Mouse (Mus musculus): Measurements from ENCODE around the gene Gm17428. TPM values are rescaled to one million over a fixed set of nuclear protein-coding genes. Genes with fewer than 3 reads are reported as not detected.

Gene Gm17428
- polyA plus RNA-seq, 2 experiments, result not detected

GRCm38 (mm10) chr14:54963727-54964126 lies 13.0 kb upstream of the Gm17428 start:
- Histone ChIP-seq H3K4me1 (ENCODE audit: control insufficient read depth, insufficient read depth, low read length) (no peaks in the 10 kb centered on the region), H3K9me3 (ENCODE audit: control insufficient read depth, low read length) (no peaks in the 10 kb centered on the region), H3K4me2 (replicated peaks; ENCODE audit: low read depth, low read length, severe bottlenecking) (no peak overlapping the region), H3K9ac (ENCODE audit: low read depth, low read length, severe bottlenecking) (no peak overlapping the region), H3K27ac (replicated peaks; ENCODE audit: low read depth, low read length) (no peak overlapping the region), H3K27me3 (ENCODE audit: control insufficient read depth, insufficient read depth, low read length) (no peaks in the 10 kb centered on the region), H3K4me3 (replicated peaks; ENCODE audit: low read length) (no peak overlapping the region), H3K36me3 (ENCODE audit: control insufficient read depth, insufficient read depth, low read length) (no peaks in the 10 kb centered on the region)
- DNase-seq (ENCODE audit: low spot score), result no peak
- ATAC-seq (ENCODE audit: low FRiP score, low read depth), result no peak
- TF ChIP-seq POLR2A (IDR thresholded peaks at IDR 0.05; ENCODE audit: borderline replicate concordance, extremely low read depth, insufficient read depth, insufficient read length), result no peak
- WGBS, result 89% methylated on average over 11 of the region's 11 CpGs

DNA sequence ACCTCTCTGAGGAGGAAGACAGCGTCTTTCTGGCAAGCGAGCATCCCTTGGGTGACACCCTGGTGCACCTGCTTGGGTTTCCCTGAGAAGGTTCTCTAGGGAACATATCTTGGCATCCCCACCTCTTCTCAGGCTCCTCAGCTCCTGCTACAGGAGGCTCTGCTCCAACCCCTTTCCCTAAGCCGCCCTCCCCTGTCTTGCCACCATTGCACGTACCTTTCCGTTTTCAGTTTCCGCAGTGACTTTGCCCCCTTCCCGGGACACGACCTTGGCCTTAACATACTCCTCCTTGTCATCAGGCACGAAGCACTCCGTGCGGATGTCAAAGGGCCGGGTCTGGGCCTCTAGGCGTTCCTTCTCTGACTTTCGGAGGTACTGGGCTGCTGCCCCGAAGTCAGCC lies 11.7 kb upstream of the Gm17428 start:
- H3K27me3 ChIP-seq (ENCODE audit: control insufficient read depth, insufficient read depth, low read length), result no peaks in the 10 kb centered on the region
- 75% methylated on average over 15 of the region's 15 CpGs for WGBS
- no peak overlapping the region for H3K4me3 ChIP-seq (replicated peaks; ENCODE audit: low read length)
- no peak overlapping the region for H3K27ac ChIP-seq (replicated peaks; ENCODE audit: low read depth, low read length)
- no peaks in the 10 kb centered on the region for H3K36me3 ChIP-seq (ENCODE audit: control insufficient read depth, insufficient read depth, low read length)
- DNase-seq (ENCODE audit: low spot score) (no peak), ATAC-seq (ENCODE audit: low FRiP score, low read depth) (no peak)
- no peak overlapping the region for H3K9ac ChIP-seq (ENCODE audit: low read depth, low read length, severe bottlenecking)
- H3K4me2 ChIP-seq (replicated peaks; ENCODE audit: low read depth, low read length, severe bottlenecking), result no peak overlapping the region
- TF ChIP-seq POLR2A (IDR thresholded peaks at IDR 0.05; ENCODE audit: borderline replicate concordance, extremely low read depth, insufficient read depth, insufficient read length), result no peak
- no peaks in the 10 kb centered on the region for H3K9me3 ChIP-seq (ENCODE audit: control insufficient read depth, low read length)
- no peaks in the 10 kb centered on the region for H3K4me1 ChIP-seq (ENCODE audit: control insufficient read depth, insufficient read depth, low read length)

DNA sequence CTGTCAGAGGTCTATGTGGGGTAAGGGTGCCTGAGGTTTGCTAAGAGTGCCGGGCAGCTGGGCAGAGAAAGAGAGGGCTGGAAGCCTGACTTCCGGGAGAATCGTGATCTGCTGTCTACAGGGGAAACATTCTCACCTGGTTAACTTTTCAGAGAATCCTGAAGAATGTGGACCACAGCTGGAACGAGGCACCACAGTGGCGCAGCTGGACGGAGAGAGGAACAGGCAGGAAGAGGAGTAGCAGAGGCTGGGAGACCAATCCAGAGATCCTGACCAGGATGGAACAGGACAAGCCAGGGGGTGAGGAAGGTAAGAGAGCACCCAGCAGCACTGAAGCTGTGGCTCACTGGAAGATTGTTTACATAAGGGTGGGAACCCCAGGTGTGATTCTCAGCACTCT lies 11.1 kb upstream of the Gm17428 start:
- Histone ChIP-seq H3K4me1 (ENCODE audit: control insufficient read depth, insufficient read depth, low read length) (no peaks in the 10 kb centered on the region), H3K27ac (replicated peaks; ENCODE audit: low read depth, low read length) (no peak overlapping the region), H3K27me3 (ENCODE audit: control insufficient read depth, insufficient read depth, low read length) (no peaks in the 10 kb centered on the region), H3K36me3 (ENCODE audit: control insufficient read depth, insufficient read depth, low read length) (no peaks in the 10 kb centered on the region), H3K9ac (ENCODE audit: low read depth, low read length, severe bottlenecking) (no peak overlapping the region), H3K4me2 (replicated peaks; ENCODE audit: low read depth, low read length, severe bottlenecking) (no peak overlapping the region), H3K4me3 (replicated peaks; ENCODE audit: low read length) (no peak overlapping the region), H3K9me3 (ENCODE audit: control insufficient read depth, low read length) (no peaks in the 10 kb centered on the region)
- no peak for TF ChIP-seq POLR2A (IDR thresholded peaks at IDR 0.05; ENCODE audit: borderline replicate concordance, extremely low read depth, insufficient read depth, insufficient read length)
- no peak for ATAC-seq (ENCODE audit: low FRiP score, low read depth)
- no peak for DNase-seq (ENCODE audit: low spot score)
- 43% methylated on average over 6 of the region's 6 CpGs for WGBS

- Histone ChIP-seq H3K27ac (replicated peaks; ENCODE audit: low read depth, low read length) (no peak within 1 kb of the TSS), H3K4me1 (ENCODE audit: control insufficient read depth, insufficient read depth, low read length) (no peaks in the 10 kb centered on the region), H3K4me2 (replicated peaks; ENCODE audit: low read depth, low read length, severe bottlenecking) (no peak within 1 kb of the TSS), H3K9me3 (ENCODE audit: control insufficient read depth, low read length) (no peaks in the 10 kb centered on the region), H3K9ac (ENCODE audit: low read depth, low read length, severe bottlenecking) (no peak within 1 kb of the TSS), H3K36me3 (ENCODE audit: control insufficient read depth, insufficient read depth, low read length) (no peaks in the 10 kb centered on the region), H3K4me3 (replicated peaks; ENCODE audit: low read length) (no peak within 1 kb of the TSS), H3K27me3 (ENCODE audit: control insufficient read depth, insufficient read depth, low read length) (no peaks in the 10 kb centered on the region)
- no peak for ATAC-seq (ENCODE audit: low FRiP score, low read depth)
- no peak for TF ChIP-seq POLR2A (IDR thresholded peaks at IDR 0.05; ENCODE audit: borderline replicate concordance, extremely low read depth, insufficient read depth, insufficient read length)
- DNase-seq (ENCODE audit: low spot score), result no peak
- WGBS, result 64% methylated on average over 7 of the region's 7 CpGs
Measured at GRCm38 (mm10) chr14:54966320-54966977, 10.3 kb upstream of the Gm17428 start, which contains the start of gene Myh6. TSS of gene Myh6 (minus strand) at chr14:54966927.

DNA sequence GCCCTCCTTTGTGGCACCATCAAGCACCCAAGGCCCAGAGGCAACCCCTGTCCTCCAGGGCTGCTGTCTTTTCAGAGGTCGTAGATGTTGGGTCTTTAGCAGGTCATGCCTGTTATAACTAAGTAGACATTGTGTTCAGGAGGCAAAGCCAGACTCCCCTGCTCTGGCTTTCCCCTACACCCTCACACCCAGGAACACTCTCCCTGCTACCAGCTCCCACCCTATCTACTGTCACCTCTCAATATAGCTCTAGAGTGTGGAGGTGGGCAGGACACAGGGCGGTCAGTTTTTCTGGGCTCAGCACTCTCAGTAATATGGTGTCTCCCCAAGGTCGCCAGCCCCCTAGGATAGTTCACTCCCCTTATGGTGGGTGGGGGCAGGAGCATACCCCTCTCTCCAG lies 8.9 kb upstream of the Gm17428 start:
- Histone ChIP-seq H3K9ac (ENCODE audit: low read depth, low read length, severe bottlenecking) (no peak overlapping the region), H3K27me3 (ENCODE audit: control insufficient read depth, insufficient read depth, low read length) (no peaks in the 10 kb centered on the region), H3K36me3 (ENCODE audit: control insufficient read depth, insufficient read depth, low read length) (no peaks in the 10 kb centered on the region), H3K4me2 (replicated peaks; ENCODE audit: low read depth, low read length, severe bottlenecking) (no peak overlapping the region), H3K27ac (replicated peaks; ENCODE audit: low read depth, low read length) (no peak overlapping the region), H3K4me3 (replicated peaks; ENCODE audit: low read length) (no peak overlapping the region), H3K4me1 (ENCODE audit: control insufficient read depth, insufficient read depth, low read length) (no peaks in the 10 kb centered on the region), H3K9me3 (ENCODE audit: control insufficient read depth, low read length) (no peaks in the 10 kb centered on the region)
- TF ChIP-seq POLR2A (IDR thresholded peaks at IDR 0.05; ENCODE audit: borderline replicate concordance, extremely low read depth, insufficient read depth, insufficient read length), result no peak
- WGBS, result 89% methylated on average over 3 of the region's 3 CpGs
- ATAC-seq (ENCODE audit: low FRiP score, low read depth) (no peak), DNase-seq (ENCODE audit: low spot score) (no peak)

Measured in limb, embryonic 14.5 days (tissue).